Mouse (Mus musculus): Measurements from ENCODE around the gene Mtf1. TPM values are rescaled to one million over a fixed set of nuclear protein-coding genes. Genes with fewer than 3 reads are reported as not detected.

The Mtf1 gene
- polyA plus RNA-seq, 1 experiment from 2014 or later: 11.1 TPM

DNA sequence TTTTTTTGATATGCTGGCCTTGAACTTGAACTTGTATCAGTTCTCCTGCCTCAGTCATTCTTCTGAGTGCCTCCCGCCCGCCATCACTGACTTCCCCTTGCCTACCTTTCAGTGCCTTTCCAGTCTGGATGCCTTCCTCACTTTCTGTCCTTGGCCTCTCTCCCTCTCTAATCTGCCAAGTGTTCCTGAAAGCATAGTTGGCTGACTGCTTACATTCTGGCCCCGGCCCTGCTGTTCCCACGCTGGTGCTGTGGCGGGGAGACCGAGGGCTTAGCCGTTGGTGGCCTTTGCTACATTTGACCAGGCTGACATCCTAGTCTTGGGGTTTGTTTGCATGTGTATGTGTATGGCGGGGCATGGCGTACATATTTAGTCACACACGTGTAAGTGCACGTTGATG lies 14.0 kb downstream of the Mtf1 start:
- Histone ChIP-seq H3K4me3 (ENCODE audit: low read length) (no peak overlapping the region), H3K27me3 (replicated peaks; ENCODE audit: control insufficient read depth, insufficient read depth, low read length) (no peaks in the 10 kb centered on the region), H3K9me3 (ENCODE audit: control insufficient read depth, low read length) (no peaks in the 10 kb centered on the region), H3K36me3 (ENCODE audit: control insufficient read depth, insufficient read depth, low read length) (no peaks in the 10 kb centered on the region), H3K4me2 (ENCODE audit: low read depth, low read length) (no peak overlapping the region), H3K9ac (ENCODE audit: low read depth, low read length) (no peak overlapping the region), H3K4me1 (ENCODE audit: control insufficient read depth, insufficient read depth, low read length) (peaks cover 17% of the 10 kb centered on the region), H3K27ac (ENCODE audit: low read length) (no peak overlapping the region)
- 93% methylated on average over 11 of the region's 11 CpGs for WGBS
- ATAC-seq: no peak

DNA sequence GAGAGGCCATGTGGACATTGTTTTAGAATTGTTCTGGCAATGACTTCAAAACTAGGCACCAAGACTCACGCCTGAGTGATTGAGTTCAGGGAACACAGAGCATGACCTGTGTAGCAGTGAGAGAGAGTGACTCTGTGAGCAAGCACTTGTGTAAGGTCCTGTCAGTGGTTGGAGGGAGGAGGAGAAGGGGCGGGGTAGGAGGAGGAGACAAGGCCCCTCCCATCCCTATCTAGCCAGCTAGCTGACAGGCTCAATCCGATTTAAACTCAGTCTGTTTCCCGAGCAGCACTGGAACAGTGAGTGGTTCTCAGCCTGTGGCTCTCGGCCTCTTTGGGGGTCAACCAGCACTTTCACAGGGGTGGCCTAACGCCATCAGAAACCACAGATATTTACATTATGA lies 15.9 kb downstream of the Mtf1 start:
- Histone ChIP-seq H3K27ac (ENCODE audit: low read length) (no peak overlapping the region), H3K4me3 (ENCODE audit: low read length) (no peak overlapping the region), H3K9ac (ENCODE audit: low read depth, low read length) (no peak overlapping the region), H3K9me3 (ENCODE audit: control insufficient read depth, low read length) (no peaks in the 10 kb centered on the region), H3K4me2 (ENCODE audit: low read depth, low read length) (no peak overlapping the region), H3K36me3 (ENCODE audit: control insufficient read depth, insufficient read depth, low read length) (no peaks in the 10 kb centered on the region), H3K4me1 (ENCODE audit: control insufficient read depth, insufficient read depth, low read length) (peaks cover 17% of the 10 kb centered on the region), H3K27me3 (replicated peaks; ENCODE audit: control insufficient read depth, insufficient read depth, low read length) (no peaks in the 10 kb centered on the region)
- peak; percentile 96 for ATAC-seq
- 27% methylated on average over 6 of the region's 6 CpGs for WGBS

DNA sequence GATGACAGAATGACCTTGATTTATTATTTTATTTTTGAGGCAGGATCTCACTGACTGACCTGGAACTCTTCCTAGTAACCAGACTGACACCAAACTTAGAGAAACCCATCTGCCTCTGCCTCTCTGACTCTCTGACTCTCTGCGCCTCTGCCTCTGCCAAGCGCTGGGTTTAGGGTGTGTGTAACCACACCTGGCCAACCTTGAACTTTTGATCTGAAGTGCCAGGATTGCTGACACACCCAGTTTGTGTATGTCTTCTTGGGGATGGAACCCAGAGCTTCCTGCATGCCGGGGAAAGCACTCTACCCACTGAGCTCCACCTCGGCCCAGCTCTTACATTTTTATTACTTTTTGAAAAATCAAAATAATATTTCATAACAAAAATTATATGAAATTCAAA lies 16.9 kb downstream of the Mtf1 start:
- no peak overlapping the region for H3K27ac ChIP-seq (ENCODE audit: low read length)
- no peak overlapping the region for H3K9ac ChIP-seq (ENCODE audit: low read depth, low read length)
- H3K4me1 ChIP-seq (ENCODE audit: control insufficient read depth, insufficient read depth, low read length): peaks cover 17% of the 10 kb centered on the region
- H3K4me3 ChIP-seq (ENCODE audit: low read length): no peak overlapping the region
- H3K9me3 ChIP-seq (ENCODE audit: control insufficient read depth, low read length): no peaks in the 10 kb centered on the region
- no peaks in the 10 kb centered on the region for H3K27me3 ChIP-seq (replicated peaks; ENCODE audit: control insufficient read depth, insufficient read depth, low read length)
- no peak overlapping the region for H3K4me2 ChIP-seq (ENCODE audit: low read depth, low read length)
- WGBS: 71% methylated on average over 4 of the region's 4 CpGs
- peak; percentile 49 for ATAC-seq
- no peaks in the 10 kb centered on the region for H3K36me3 ChIP-seq (ENCODE audit: control insufficient read depth, insufficient read depth, low read length)

DNA sequence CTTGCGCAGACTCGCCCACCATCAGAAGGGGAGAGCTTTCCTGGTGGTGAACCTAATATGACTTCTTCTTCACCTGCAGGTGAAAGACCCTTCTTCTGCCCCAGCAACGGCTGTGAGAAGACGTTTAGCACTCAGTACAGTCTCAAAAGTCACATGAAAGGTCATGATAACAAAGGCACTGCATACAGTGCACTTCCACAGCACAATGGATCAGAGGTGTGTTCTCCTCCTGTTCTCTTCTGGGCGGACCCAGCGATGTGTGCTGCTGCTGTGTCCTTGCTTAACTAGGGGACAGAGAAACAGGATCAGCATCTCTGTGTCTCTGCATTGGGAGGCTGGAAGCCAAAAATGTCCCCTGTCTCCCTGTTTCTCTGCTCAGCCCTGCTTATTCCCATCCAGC lies 23.1 kb downstream of the Mtf1 start:
- WGBS: 94% methylated on average over 6 of the region's 6 CpGs
- H3K4me2 ChIP-seq (ENCODE audit: low read depth, low read length): no peak overlapping the region
- H3K4me1 ChIP-seq (ENCODE audit: control insufficient read depth, insufficient read depth, low read length): no peaks in the 10 kb centered on the region
- no peak overlapping the region for H3K9ac ChIP-seq (ENCODE audit: low read depth, low read length)
- no peak for ATAC-seq
- 0 out of 2 replicates have a peak, but pooled peaks cover 8% of the 10 kb centered on the region for H3K36me3 ChIP-seq (ENCODE audit: control insufficient read depth, insufficient read depth, low read length)
- H3K27me3 ChIP-seq (replicated peaks; ENCODE audit: control insufficient read depth, insufficient read depth, low read length): no peaks in the 10 kb centered on the region
- H3K4me3 ChIP-seq (ENCODE audit: low read length): no peak overlapping the region
- no peak overlapping the region for H3K27ac ChIP-seq (ENCODE audit: low read length)
- H3K9me3 ChIP-seq (ENCODE audit: control insufficient read depth, low read length): no peaks in the 10 kb centered on the region

DNA sequence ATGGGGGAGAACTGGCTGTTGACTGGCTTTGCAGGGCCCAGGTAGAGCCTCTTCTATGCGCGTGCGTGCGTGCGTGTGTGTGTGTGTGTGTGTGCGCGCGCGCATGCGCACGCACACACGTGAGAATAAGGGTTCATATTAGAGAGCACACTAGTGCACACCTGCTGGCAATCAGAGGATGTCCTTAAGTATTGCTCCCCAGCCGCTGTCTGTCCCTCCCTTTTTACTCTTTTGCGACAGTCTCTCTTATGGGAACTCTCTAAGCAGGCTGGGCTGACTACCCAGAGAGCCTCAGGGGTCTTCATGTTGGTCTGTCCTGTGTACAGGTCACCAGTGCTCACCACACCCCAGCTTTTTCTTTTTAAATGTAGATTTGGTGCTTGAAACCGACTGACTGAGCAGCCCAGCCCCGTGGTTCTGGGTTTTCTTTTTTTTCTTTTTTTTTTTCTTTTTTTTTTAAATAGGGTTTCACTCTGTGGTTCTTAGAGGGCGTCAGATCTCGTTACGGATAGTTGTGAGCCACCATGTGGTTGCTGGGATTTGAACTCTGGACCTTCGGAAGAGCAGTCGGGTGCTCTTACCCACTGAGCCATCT lies 23.6 kb downstream of the Mtf1 start:
- WGBS: 96% methylated on average over 21 of the region's 21 CpGs
- Histone ChIP-seq H3K9me3 (ENCODE audit: control insufficient read depth, low read length) (no peaks in the 10 kb centered on the region), H3K4me1 (ENCODE audit: control insufficient read depth, insufficient read depth, low read length) (no peaks in the 10 kb centered on the region), H3K27me3 (replicated peaks; ENCODE audit: control insufficient read depth, insufficient read depth, low read length) (no peaks in the 10 kb centered on the region), H3K4me3 (ENCODE audit: low read length) (no peak overlapping the region), H3K27ac (ENCODE audit: low read length) (no peak overlapping the region), H3K4me2 (ENCODE audit: low read depth, low read length) (no peak overlapping the region), H3K9ac (ENCODE audit: low read depth, low read length) (no peak overlapping the region), H3K36me3 (ENCODE audit: control insufficient read depth, insufficient read depth, low read length) (0 out of 2 replicates have a peak, but pooled peaks cover 8% of the 10 kb centered on the region)
- ATAC-seq: no peak

DNA sequence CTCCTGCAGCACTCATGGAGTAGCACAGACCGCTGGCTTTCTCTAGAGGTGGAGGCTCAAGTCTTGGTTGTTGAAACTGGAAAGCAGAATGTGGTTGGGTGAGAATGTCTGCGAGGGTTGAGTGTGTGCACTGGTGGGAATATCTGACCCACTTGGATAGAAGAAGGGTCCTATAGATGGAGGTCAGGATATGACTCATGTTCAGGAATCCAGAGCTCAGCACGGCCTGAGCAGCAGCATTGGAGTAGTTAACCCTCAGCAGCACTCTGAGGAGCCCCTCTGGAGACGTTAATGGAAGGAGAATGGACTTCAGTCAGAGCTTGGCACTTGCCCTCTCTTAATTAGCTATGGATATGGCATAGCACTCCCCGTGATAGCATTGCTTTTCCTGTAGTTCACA lies 27.8 kb downstream of the Mtf1 start:
- 65% methylated on average over 5 of the region's 5 CpGs for WGBS
- Histone ChIP-seq H3K27me3 (replicated peaks; ENCODE audit: control insufficient read depth, insufficient read depth, low read length) (no peaks in the 10 kb centered on the region), H3K27ac (ENCODE audit: low read length) (no peak overlapping the region), H3K4me1 (ENCODE audit: control insufficient read depth, insufficient read depth, low read length) (no peaks in the 10 kb centered on the region), H3K4me3 (ENCODE audit: low read length) (no peak overlapping the region), H3K4me2 (ENCODE audit: low read depth, low read length) (no peak overlapping the region), H3K36me3 (ENCODE audit: control insufficient read depth, insufficient read depth, low read length) (peaks cover 17% of the 10 kb centered on the region; the same call in 1 of the 2 replicates), H3K9me3 (ENCODE audit: control insufficient read depth, low read length) (no peaks in the 10 kb centered on the region), H3K9ac (ENCODE audit: low read depth, low read length) (no peak overlapping the region)
- ATAC-seq: no peak

DNA sequence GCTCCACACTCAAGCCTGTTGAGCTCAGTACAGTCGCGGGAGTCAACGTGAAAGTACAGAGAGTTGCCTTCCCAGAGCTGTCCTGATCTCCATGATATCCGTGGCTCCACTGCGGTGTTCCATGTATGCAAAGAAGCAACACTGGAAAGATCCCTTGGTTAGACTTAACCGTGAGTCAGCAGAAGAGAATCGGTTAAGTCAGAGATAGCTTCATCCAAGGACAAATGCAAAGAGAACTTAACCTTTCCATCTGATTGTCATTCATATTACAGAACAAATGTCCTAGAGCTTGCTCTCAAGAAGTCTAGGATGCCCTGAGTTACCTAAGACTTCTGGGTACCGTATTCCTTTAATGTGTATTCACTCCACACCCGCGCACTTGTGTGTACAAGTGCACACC lies 30.9 kb downstream of the Mtf1 start:
- Histone ChIP-seq H3K27me3 (replicated peaks; ENCODE audit: control insufficient read depth, insufficient read depth, low read length) (no peaks in the 10 kb centered on the region), H3K9me3 (ENCODE audit: control insufficient read depth, low read length) (no peaks in the 10 kb centered on the region), H3K4me1 (ENCODE audit: control insufficient read depth, insufficient read depth, low read length) (no peaks in the 10 kb centered on the region), H3K4me2 (ENCODE audit: low read depth, low read length) (no peak overlapping the region), H3K27ac (ENCODE audit: low read length) (no peak overlapping the region), H3K9ac (ENCODE audit: low read depth, low read length) (no peak overlapping the region), H3K36me3 (ENCODE audit: control insufficient read depth, insufficient read depth, low read length) (peaks cover 8% of the 10 kb centered on the region; the same call in 1 of the 2 replicates), H3K4me3 (ENCODE audit: low read length) (no peak overlapping the region)
- WGBS: 95% methylated on average over 10 of the region's 10 CpGs
- no peak for ATAC-seq

DNA sequence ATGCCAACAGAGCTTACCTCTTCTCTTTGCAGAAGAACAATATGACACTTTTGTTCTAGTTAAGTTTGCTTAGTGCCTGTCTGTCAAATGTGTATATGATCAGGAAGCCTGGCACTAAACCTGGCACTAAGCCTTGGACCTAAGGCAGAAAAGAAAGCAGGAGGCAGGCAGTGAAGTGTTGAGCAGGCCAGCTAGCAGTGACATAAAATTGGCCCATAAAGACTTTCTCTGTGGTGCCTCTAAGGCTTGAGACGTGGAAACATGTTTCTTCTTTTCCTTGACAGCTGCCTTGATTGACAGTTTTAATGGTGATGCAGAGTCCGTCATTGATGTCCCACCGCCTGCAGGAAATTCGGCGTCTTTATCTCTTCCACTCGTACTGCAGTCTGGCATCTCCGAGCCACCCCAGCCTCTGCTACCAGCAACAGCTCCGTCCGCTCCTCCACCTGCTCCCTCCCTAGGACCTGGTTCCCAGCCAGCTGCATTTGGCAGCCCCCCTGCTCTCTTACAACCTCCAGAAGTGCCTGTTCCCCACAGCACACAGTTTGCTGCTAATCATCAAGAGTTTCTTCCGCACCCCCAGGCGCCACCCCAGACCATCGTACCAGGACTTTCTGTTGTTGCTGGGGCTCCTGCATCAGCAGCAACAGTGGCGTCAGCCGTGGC lies 36.3 kb downstream of the Mtf1 start:
- no peak overlapping the region for H3K9ac ChIP-seq (ENCODE audit: low read depth, low read length)
- H3K4me2 ChIP-seq (ENCODE audit: low read depth, low read length): no peak overlapping the region
- H3K36me3 ChIP-seq (ENCODE audit: control insufficient read depth, insufficient read depth, low read length): peaks cover 8% of the 10 kb centered on the region; the same call in 1 of the 2 replicates
- H3K27ac ChIP-seq (ENCODE audit: low read length): no peak overlapping the region
- H3K9me3 ChIP-seq (ENCODE audit: control insufficient read depth, low read length): no peaks in the 10 kb centered on the region
- no peaks in the 10 kb centered on the region for H3K4me1 ChIP-seq (ENCODE audit: control insufficient read depth, insufficient read depth, low read length)
- no peak overlapping the region for H3K4me3 ChIP-seq (ENCODE audit: low read length)
- no peak for ATAC-seq
- 92% methylated on average over 14 of the region's 14 CpGs for WGBS
- H3K27me3 ChIP-seq (replicated peaks; ENCODE audit: control insufficient read depth, insufficient read depth, low read length): no peaks in the 10 kb centered on the region

DNA sequence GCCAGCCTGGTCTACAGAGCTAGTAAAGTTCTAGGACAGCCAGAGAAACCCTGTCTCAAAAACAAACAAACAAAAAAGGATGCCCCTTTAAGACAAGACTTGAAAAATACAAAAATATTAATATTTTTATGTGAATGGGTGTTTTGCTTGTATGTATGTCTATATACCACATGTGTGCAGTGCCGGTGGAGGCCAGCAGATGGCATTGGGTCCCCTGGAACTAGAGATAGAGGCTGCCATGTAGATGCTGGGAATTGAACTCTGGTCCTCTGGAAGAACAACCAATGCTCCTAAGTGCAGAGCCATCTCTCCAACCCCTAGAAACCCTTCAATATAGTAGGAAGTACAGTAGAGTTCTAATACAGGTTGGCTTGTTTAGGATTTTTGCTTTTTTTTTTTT lies 39.1 kb downstream of the Mtf1 start:
- peaks cover 6% of the 10 kb centered on the region; the same call in 1 of the 2 replicates for H3K36me3 ChIP-seq (ENCODE audit: control insufficient read depth, insufficient read depth, low read length)
- H3K9me3 ChIP-seq (ENCODE audit: control insufficient read depth, low read length): no peaks in the 10 kb centered on the region
- no peak overlapping the region for H3K4me3 ChIP-seq (ENCODE audit: low read length)
- ATAC-seq: no peak
- no peak overlapping the region for H3K9ac ChIP-seq (ENCODE audit: low read depth, low read length)
- H3K27ac ChIP-seq (ENCODE audit: low read length): no peak overlapping the region
- H3K4me2 ChIP-seq (ENCODE audit: low read depth, low read length): no peak overlapping the region
- 96% methylated on average over 1 of the region's 1 CpGs for WGBS
- H3K4me1 ChIP-seq (ENCODE audit: control insufficient read depth, insufficient read depth, low read length): no peaks in the 10 kb centered on the region
- H3K27me3 ChIP-seq (replicated peaks; ENCODE audit: control insufficient read depth, insufficient read depth, low read length): no peaks in the 10 kb centered on the region

Data from intestine, embryonic 16.5 days (tissue).